Comparison of ENCODE assay signal across 8 mouse cellular contexts in genomic region chr11:98940776-98941175, GRCm38 (mm10). TPM values are rescaled to one million over a fixed set of nuclear protein-coding genes. Genes with fewer than 3 reads are reported as not detected.
A peak's percentile ranks its signal among the peaks of the same experiment; 100 is the strongest.
DNase-seq lines count a peak whose midpoint lies in the region; ATAC-seq and TF ChIP-seq lines count a peak whose summit lies in the region.

No protein-coding gene starts in this region.

- no peak for TF ChIP-seq EP300 in MEL (IDR thresholded peaks at IDR 0.05; ENCODE audit: low read depth in 1 of 2, low read length in 2 of 2)

- TF ChIP-seq CTCF in MEL (IDR thresholded peaks at IDR 0.05 in 2 of 3, conservative IDR thresholded peaks at IDR 0.05 in 1 of 3; ENCODE audit: control insufficient read depth in 1 of 3, insufficient read depth in 1 of 3, low read depth in 2 of 3, low read length in 3 of 3, poor library complexity in 1 of 3, severe bottlenecking in 1 of 3) = no peak

- peak overlapping the region; percentile 100 for H3K27ac ChIP-seq in heart, embryonic 11.5 days (ENCODE audit: low read depth, low read length)
- no peak overlapping the region for H3K27ac ChIP-seq in MEL (ENCODE audit: control insufficient read depth, low read depth, low read length)
- H3K27ac ChIP-seq in forebrain, embryonic 16.5 days (ENCODE audit: low read length) = peak overlapping the region; percentile 86
- peak overlapping the region; percentile 87; the same call in 1 of the 2 replicates for H3K27ac ChIP-seq in liver, embryonic 11.5 days (ENCODE audit: low read depth, low read length)
- peak overlapping the region; percentile 98 for H3K27ac ChIP-seq in stomach, embryonic 15.5 days

- peaks cover 90% of the 10 kb centered on the region for H3K4me1 ChIP-seq in heart, embryonic 11.5 days (ENCODE audit: control insufficient read depth, insufficient read depth, low read length)
- peaks cover 12 to 33% of the 10 kb centered on the region in 2 experiments for H3K4me1 ChIP-seq in MEL (ENCODE audit: control insufficient read depth in 1 of 2, insufficient read depth in 2 of 2, low read length in 2 of 2)
- peaks cover 79% of the 10 kb centered on the region for H3K4me1 ChIP-seq in forebrain, embryonic 16.5 days (replicated peaks; ENCODE audit: control insufficient read depth, insufficient read depth, low read length)
- H3K4me1 ChIP-seq in liver, embryonic 11.5 days (replicated peaks; ENCODE audit: control insufficient read depth, insufficient read depth, low read length) = peaks cover 90% of the 10 kb centered on the region
- peaks cover 88% of the 10 kb centered on the region for H3K4me1 ChIP-seq in stomach, embryonic 15.5 days

- intact Hi-C loops in heart, postnatal 14 days (cut with DNase I) = no loop called here

- peak overlapping the region; percentile 77 for H3K9ac ChIP-seq in heart, embryonic 11.5 days (ENCODE audit: low read depth, low read length)
- H3K9ac ChIP-seq in MEL (ENCODE audit: control insufficient read depth, low read depth, low read length, poor library complexity, severe bottlenecking) = peak overlapping the region; percentile 76
- H3K9ac ChIP-seq in forebrain, embryonic 16.5 days (replicated peaks; ENCODE audit: low read depth, low read length) = no peak overlapping the region
- peak overlapping the region; percentile 69; the same call in 1 of the 2 replicates for H3K9ac ChIP-seq in liver, embryonic 11.5 days (ENCODE audit: low read depth, low read length)
- no peak overlapping the region for H3K9ac ChIP-seq in stomach, embryonic 15.5 days

- no peak for DNase-seq in heart, postnatal 14 days
- DNase-seq in MEL (ENCODE audit: low read depth, low spot score) = no peak
- no peak for DNase-seq in liver, embryonic 11.5 days (ENCODE audit: low spot score)
- DNase-seq in left cerebral cortex, adult 9 months (ENCODE audit: low spot score in 2 of 2) = no peak
- DNase-seq in left cerebral cortex, adult 18-20 months (ENCODE audit: low spot score in 2 of 2) = no peak

- no peaks in the 10 kb centered on the region for H3K36me3 ChIP-seq in heart, embryonic 11.5 days (ENCODE audit: control insufficient read depth, insufficient read depth, low read length)
- H3K36me3 ChIP-seq in MEL (ENCODE audit: control insufficient read depth in 1 of 2, insufficient read depth in 2 of 2, low read length in 2 of 2) = peaks cover 0 to 7% of the 10 kb centered on the region in 2 experiments; a peak in 2 of 4 replicates
- H3K36me3 ChIP-seq in forebrain, embryonic 16.5 days (ENCODE audit: control insufficient read depth, insufficient read depth) = no peaks in the 10 kb centered on the region
- H3K36me3 ChIP-seq in liver, embryonic 11.5 days (ENCODE audit: control insufficient read depth, insufficient read depth, low read length) = no peaks in the 10 kb centered on the region
- no peaks in the 10 kb centered on the region for H3K36me3 ChIP-seq in stomach, embryonic 15.5 days

- H3K27me3 ChIP-seq in heart, embryonic 11.5 days (ENCODE audit: control insufficient read depth, insufficient read depth, low read length) = no peaks in the 10 kb centered on the region
- H3K27me3 ChIP-seq in MEL (ENCODE audit: control insufficient read depth in 1 of 2, insufficient read depth in 2 of 2, low read length in 2 of 2) = no peaks in the 10 kb centered on the region
- peaks cover 6% of the 10 kb centered on the region; the same call in 1 of the 2 replicates for H3K27me3 ChIP-seq in forebrain, embryonic 16.5 days (replicated peaks; ENCODE audit: control insufficient read depth, insufficient read depth, low read length)
- peaks cover 30% of the 10 kb centered on the region for H3K27me3 ChIP-seq in liver, embryonic 11.5 days (replicated peaks; ENCODE audit: control insufficient read depth, insufficient read depth, low read length)
- H3K27me3 ChIP-seq in stomach, embryonic 15.5 days (replicated peaks) = no peaks in the 10 kb centered on the region

- WGBS in heart, embryonic 11.5 days (ENCODE audit: insufficient replicate concordance) = 35% methylated on average over 3 of the region's 3 CpGs
- 26% methylated on average over 3 of the region's 3 CpGs for WGBS in forebrain, embryonic 16.5 days
- 45% methylated on average over 3 of the region's 3 CpGs for WGBS in liver, embryonic 11.5 days
- 21% methylated on average over 3 of the region's 3 CpGs for WGBS in stomach, embryonic 15.5 days

- H3K4me3 ChIP-seq in heart, embryonic 11.5 days (ENCODE audit: low read depth, low read length) = peak overlapping the region; percentile 63
- H3K4me3 ChIP-seq in MEL (ENCODE audit: control insufficient read depth in 1 of 2, insufficient read depth in 1 of 2, low read depth in 2 of 2, low read length in 2 of 2) = peak overlapping the region in 1 of 2 experiments; percentile 62; a peak in 2 of 4 replicates
- no peak overlapping the region; the same call in 1 of the 2 replicates for H3K4me3 ChIP-seq in forebrain, embryonic 16.5 days (replicated peaks; ENCODE audit: low read length)
- peak overlapping the region; percentile 53; the same call in 1 of the 2 replicates for H3K4me3 ChIP-seq in liver, embryonic 11.5 days (ENCODE audit: low read depth, low read length)
- H3K4me3 ChIP-seq in stomach, embryonic 15.5 days (replicated peaks) = peak overlapping the region; percentile 92

- no peak for ATAC-seq in heart, embryonic 11.5 days (replicated peaks; ENCODE audit: insufficient number of reproducible peaks, low FRiP score, low TSS enrichment)
- no peak for ATAC-seq in forebrain, embryonic 16.5 days
- ATAC-seq in liver, embryonic 11.5 days (replicated peaks; ENCODE audit: low FRiP score) = no peak
- ATAC-seq in stomach, embryonic 15.5 days (ENCODE audit: insufficient read depth, low FRiP score, low read depth) = no peak

- H3K9me3 ChIP-seq in heart, embryonic 11.5 days (replicated peaks; ENCODE audit: control insufficient read depth, low read length) = no peaks in the 10 kb centered on the region
- no peaks in the 10 kb centered on the region for H3K9me3 ChIP-seq in MEL (replicated peaks; ENCODE audit: insufficient read depth, low read length)
- no peaks in the 10 kb centered on the region for H3K9me3 ChIP-seq in forebrain, embryonic 16.5 days (ENCODE audit: control insufficient read depth, low read length)
- no peaks in the 10 kb centered on the region for H3K9me3 ChIP-seq in liver, embryonic 11.5 days (ENCODE audit: control insufficient read depth, low read length)
- H3K9me3 ChIP-seq in stomach, embryonic 15.5 days = no peaks in the 10 kb centered on the region

- no peak for TF ChIP-seq RAD21 in MEL (IDR thresholded peaks at IDR 0.05; ENCODE audit: low read depth, low read length)

- peaks cover 16% of the 10 kb centered on the region for H3K79me2 ChIP-seq in MEL (ENCODE audit: control insufficient read depth, insufficient read depth, low read length, poor library complexity)

- TF ChIP-seq POLR2A in MEL (IDR thresholded peaks at IDR 0.05; ENCODE audit: control insufficient read depth in 1 of 2, insufficient read depth in 1 of 2, low read depth in 1 of 2, low read length in 2 of 2, poor library complexity in 1 of 2) = no peak

- H3K4me2 ChIP-seq in heart, embryonic 11.5 days = peak overlapping the region; percentile 75
- H3K4me2 ChIP-seq in forebrain, embryonic 16.5 days (ENCODE audit: low read length) = peak overlapping the region; percentile 90
- peak overlapping the region; percentile 97 for H3K4me2 ChIP-seq in liver, embryonic 11.5 days
- peak overlapping the region; percentile 85 for H3K4me2 ChIP-seq in stomach, embryonic 15.5 days

TF ChIP-seq in MEL, 35 proteins besides CTCF, POLR2A, EP300 and RAD21 (continues in another document):
- TF ChIP-seq SIN3A (IDR thresholded peaks at IDR 0.05; ENCODE audit: low read length) (no peak), POLR2AphosphoS2 (IDR thresholded peaks at IDR 0.05; ENCODE audit: low read length) (no peak), BHLHE40 (IDR thresholded peaks at IDR 0.05; ENCODE audit: borderline replicate concordance, low read depth, low read length) (no peak), MYB (IDR thresholded peaks at IDR 0.05; ENCODE audit: low read depth, low read length) (no peak), MXI1 (IDR thresholded peaks at IDR 0.05; ENCODE audit: low read depth, low read length) (no peak), MAZ (IDR thresholded peaks at IDR 0.05; ENCODE audit: low read depth, low read length) (no peak)

RNA-seq across cellular contexts. Expression of gene Rara, which starts 13.2 kb away (rescaled TPM):
- 34.9 and 36.6 TPM in 2 replicates for polyA plus RNA-seq in heart, embryonic 11.5 days (2014; fragmentation: Nextera tagmentation; extraction: Ambion mirVana)
- 10 to 100 TPM; 17.9 to 21.6 TPM for total RNA-seq in heart, postnatal 14 days (2021)
- 9.8 and 12.1 TPM in 2 replicates for total RNA-seq in MEL (2012; rRNA removed)
- polyA plus RNA-seq in MEL (2012; ENCODE audit: insufficient read depth in 1 of 2, insufficient read length in 2 of 2, low read depth in 1 of 2, low replicate concordance in 2 of 2, missing spikeins in 1 of 2) = 10 to 100 TPM in 1 of 2 experiments, not detected in 1; 13.7 TPM
- 9.5 and 10.6 TPM in 2 replicates for polyA plus RNA-seq in forebrain, embryonic 16.5 days (2015; fragmentation: Nextera tagmentation; extraction: Ambion mirVana)
- 18.6 and 20.1 TPM in 2 replicates for polyA plus RNA-seq in liver, embryonic 11.5 days (2014; fragmentation: Nextera tagmentation; extraction: Ambion mirVana)
- polyA plus RNA-seq in stomach, embryonic 15.5 days (2015; fragmentation: Nextera tagmentation; extraction: Ambion mirVana) = 34.0 and 41.0 TPM in 2 replicates
- 10 to 100 TPM; 14.4 to 14.9 TPM for total RNA-seq in left cerebral cortex, adult 18-20 months (2021)

RNA-seq across cellular contexts. Expression of gene Cdc6, which starts 33.2 kb away (rescaled TPM):
- polyA plus RNA-seq in heart, embryonic 11.5 days (2014; fragmentation: Nextera tagmentation; extraction: Ambion mirVana) = 33.6 and 34.0 TPM in 2 replicates
- total RNA-seq in heart, postnatal 14 days (2021) = 1 to 10 TPM in 1 of 2 experiments, under 1 TPM in 1; 0.72 to 2.2 TPM
- total RNA-seq in MEL (2012; rRNA removed) = 83.4 and 104 TPM in 2 replicates
- polyA plus RNA-seq in MEL (2012; ENCODE audit: insufficient read depth in 1 of 2, insufficient read length in 2 of 2, low read depth in 1 of 2, low replicate concordance in 2 of 2, missing spikeins in 1 of 2) = 10 to 100 TPM; 56.9 to 69.4 TPM
- polyA plus RNA-seq in forebrain, embryonic 16.5 days (2015; fragmentation: Nextera tagmentation; extraction: Ambion mirVana) = 10.3 and 10.9 TPM in 2 replicates
- polyA plus RNA-seq in liver, embryonic 11.5 days (2014; fragmentation: Nextera tagmentation; extraction: Ambion mirVana) = 96.3 and 114 TPM in 2 replicates
- 28.8 and 30.3 TPM in 2 replicates for polyA plus RNA-seq in stomach, embryonic 15.5 days (2015; fragmentation: Nextera tagmentation; extraction: Ambion mirVana)
- total RNA-seq in left cerebral cortex, adult 18-20 months (2021) = under 1 TPM; 0.33 to 0.45 TPM

RNA-seq across cellular contexts. Expression of gene Gjd3, which starts 42.0 kb away (rescaled TPM):
- 1.3 and 1.5 TPM in 2 replicates for polyA plus RNA-seq in heart, embryonic 11.5 days (2014; fragmentation: Nextera tagmentation; extraction: Ambion mirVana)
- 1 to 10 TPM; 1.5 to 2.0 TPM for total RNA-seq in heart, postnatal 14 days (2021)
- total RNA-seq in MEL (2012; rRNA removed) = not detected in 2 replicates
- polyA plus RNA-seq in MEL (2012; ENCODE audit: insufficient read depth in 1 of 2, insufficient read length in 2 of 2, low read depth in 1 of 2, low replicate concordance in 2 of 2, missing spikeins in 1 of 2) = not detected
- 0.51 and 1.0 TPM in 2 replicates for polyA plus RNA-seq in forebrain, embryonic 16.5 days (2015; fragmentation: Nextera tagmentation; extraction: Ambion mirVana)
- 0.21 and 0.22 TPM in 2 replicates for polyA plus RNA-seq in liver, embryonic 11.5 days (2014; fragmentation: Nextera tagmentation; extraction: Ambion mirVana)
- polyA plus RNA-seq in stomach, embryonic 15.5 days (2015; fragmentation: Nextera tagmentation; extraction: Ambion mirVana) = 0.42 and 0.43 TPM in 2 replicates
- 1 to 10 TPM; 1.8 to 2.0 TPM for total RNA-seq in left cerebral cortex, adult 18-20 months (2021)

Comparison
In these comparisons a context has a peak if more than half of its experiments do, and no peak if none do; other contexts are left out.
1. H3K9ac ChIP-seq: peak in heart, embryonic 11.5 days (single experiment), MEL (single experiment) and liver, embryonic 11.5 days (single experiment); none in forebrain, embryonic 16.5 days (single experiment) and stomach, embryonic 15.5 days (single experiment).
2. Peak in every context shown above with its lines, with median percentiles within 50 percentile points of each other: H3K4me2 ChIP-seq.